In genomic region chr10:122982909-122983578, GRCm38 (mm10) we compare ENCODE assay signal across 8 mouse cellular contexts.
A peak's percentile ranks its signal among the peaks of the same experiment; 100 is the strongest.
DNase-seq lines count a peak whose midpoint lies in the region; ATAC-seq and TF ChIP-seq lines count a peak whose summit lies in the region.

No protein-coding gene starts in this region.

- H3K36me3 ChIP-seq in neural tube, embryonic 11.5 days (ENCODE audit: control insufficient read depth, insufficient read depth, low read length) = peaks cover 6% of the 10 kb centered on the region; the same call in 1 of the 2 replicates
- H3K36me3 ChIP-seq in hindbrain, embryonic 16.5 days (ENCODE audit: control insufficient read depth, insufficient read depth, low read length) = peaks cover 4% of the 10 kb centered on the region; the same call in 1 of the 2 replicates
- H3K36me3 ChIP-seq in myocyte (ENCODE audit: control insufficient read depth, insufficient read depth) = peaks cover 6% of the 10 kb centered on the region

- H3K9me3 ChIP-seq in neural tube, embryonic 11.5 days (ENCODE audit: control insufficient read depth, low read length) = no peaks in the 10 kb centered on the region
- H3K9me3 ChIP-seq in hindbrain, embryonic 16.5 days (ENCODE audit: control insufficient read depth, low read length) = no peaks in the 10 kb centered on the region

- no peak for TF ChIP-seq POLR2A in myocyte (IDR thresholded peaks at IDR 0.05; ENCODE audit: insufficient read length, low read depth)

- no peak overlapping the region for H3K27ac ChIP-seq in neural tube, embryonic 11.5 days (ENCODE audit: low read depth, low read length)
- no peak overlapping the region for H3K27ac ChIP-seq in hindbrain, embryonic 16.5 days (ENCODE audit: low read depth, low read length)

- 88% methylated on average over 11 of the region's 11 CpGs for WGBS in neural tube, embryonic 11.5 days
- WGBS in hindbrain, embryonic 16.5 days = 41% methylated on average over 11 of the region's 11 CpGs

- peak overlapping the region; percentile 95 for H3K4me3 ChIP-seq in neural tube, embryonic 11.5 days (ENCODE audit: low read depth, low read length)
- H3K4me3 ChIP-seq in hindbrain, embryonic 16.5 days (ENCODE audit: low read length) = peak overlapping the region; percentile 91
- peak overlapping the region; percentile 66 for H3K4me3 ChIP-seq in myocyte

- no peaks in the 10 kb centered on the region for H3K27me3 ChIP-seq in neural tube, embryonic 11.5 days (ENCODE audit: control insufficient read depth, insufficient read depth, low read length)
- no peaks in the 10 kb centered on the region for H3K27me3 ChIP-seq in hindbrain, embryonic 16.5 days (replicated peaks; ENCODE audit: control insufficient read depth, insufficient read depth, low read length)
- no peaks in the 10 kb centered on the region for H3K27me3 ChIP-seq in myocyte (ENCODE audit: control insufficient read depth, insufficient read depth, insufficient read length)

- no peak overlapping the region for H3K9ac ChIP-seq in neural tube, embryonic 11.5 days (ENCODE audit: low read length)
- 0 out of 2 replicates have a peak overlapping the region, but pooled peaks have one; percentile 29 for H3K9ac ChIP-seq in hindbrain, embryonic 16.5 days (ENCODE audit: low read depth, low read length)

- H3K79me2 ChIP-seq in myocyte (ENCODE audit: control insufficient read depth, insufficient read depth) = peaks cover 36% of the 10 kb centered on the region

- H3K4me1 ChIP-seq in neural tube, embryonic 11.5 days (ENCODE audit: control insufficient read depth, insufficient read depth, low read length) = peaks cover 3% of the 10 kb centered on the region; the same call in 1 of the 2 replicates
- peaks cover 16% of the 10 kb centered on the region for H3K4me1 ChIP-seq in hindbrain, embryonic 16.5 days (ENCODE audit: control insufficient read depth, insufficient read depth, low read depth, low read length)

- peak overlapping the region; percentile 62 for H3K4me2 ChIP-seq in neural tube, embryonic 11.5 days (ENCODE audit: low read depth)
- peak overlapping the region; percentile 71 for H3K4me2 ChIP-seq in hindbrain, embryonic 16.5 days (ENCODE audit: low read length)
- H3K4me2 ChIP-seq in myocyte (ENCODE audit: low read depth) = peak overlapping the region; percentile 87

- ATAC-seq in neural tube, embryonic 11.5 days (ENCODE audit: insufficient read depth, low FRiP score, low TSS enrichment) = no peak
- no peak for ATAC-seq in hindbrain, embryonic 16.5 days

- DNase-seq in cerebellum, postnatal 10 days = peak; percentile 44 to 53
- no peak for DNase-seq in cerebellum, adult 11-12 months
- no peak for DNase-seq in neural tube, embryonic 11.5 days (ENCODE audit: low spot score)
- no peak for DNase-seq in neural tube, embryonic 10.5 days (ENCODE audit: extremely low spot score, low spot score)
- DNase-seq in cerebellum, adult 9-10 months = no peak
- no peak for DNase-seq in gastrocnemius, adult 18-20 months (ENCODE audit: low spot score)

- H3ac ChIP-seq in myocyte (ENCODE audit: control insufficient read depth, insufficient read length) = no peak overlapping the region

TF ChIP-seq in myocyte, 11 proteins besides CTCF, POLR2A, EP300 and RAD21:
- TF ChIP-seq E2F4 (IDR thresholded peaks at IDR 0.05; ENCODE audit: insufficient read depth) = no peak
- TF ChIP-seq SRF (IDR thresholded peaks at IDR 0.05; ENCODE audit: control insufficient read depth, insufficient read length, low read depth) = peak; percentile 12
- TF ChIP-seq POLR2AphosphoS2 (IDR thresholded peaks at IDR 0.05; ENCODE audit: insufficient read length, low read depth) = peak; percentile 78
- TF ChIP-seq MYOD1 (IDR thresholded peaks at IDR 0.05; ENCODE audit: control insufficient read depth in 1 of 3, insufficient read length in 2 of 3, low read depth in 2 of 3) = peak in 1 of 3 experiments; percentile 3
- no peak for TF ChIP-seq TCF12 (IDR thresholded peaks at IDR 0.05; ENCODE audit: insufficient read depth, poor library complexity, severe bottlenecking)

Comparison
In these comparisons a context has a peak if more than half of its experiments do, and no peak if none do; other contexts are left out.
1. DNase-seq: peak in cerebellum, postnatal 10 days (2 of 2); none in cerebellum, adult 11-12 months (single experiment), neural tube, embryonic 11.5 days (single experiment), neural tube, embryonic 10.5 days (single experiment), cerebellum, adult 9-10 months (single experiment) and gastrocnemius, adult 18-20 months (single experiment).
2. Peak in every context shown above with its lines, with median percentiles within 50 percentile points of each other: H3K4me2 ChIP-seq and H3K4me3 ChIP-seq.